Mouse (Mus musculus) cerebellum, adult 2 months (tissue): Measurements from ENCODE around the gene Aldh3a1.

Source experiments
- CTCF ChIP-seq: fragments of 200-500 bp; IDR thresholded peaks from 2 replicates; pipeline ENCODE4 v1.5.1; 2011; ENCODE audit warnings: low read depth, mild to moderate bottlenecking, control low read depth, low read length, moderate library complexity, borderline replicate concordance; ENCODE audit not compliant: insufficient read depth
- POLR2A ChIP-seq: fragments of 200-500 bp; IDR thresholded peaks from 2 replicates; pipeline ENCODE4 v1.6.1; 2011; ENCODE audit warnings: low read length, control low read depth, borderline replicate concordance; ENCODE audit not compliant: insufficient read depth

- TF ChIP-seq POLR2A (no peak), CTCF (no peak)
Observed at GRCm38 (mm10) chr11:61163341-61163740, 44.0 kb upstream of the Aldh3a1 start.
